Mouse (Mus musculus) lung, postnatal 36 days (tissue): ENCODE measurements at regions not wholly inside any gene's neighbourhood (a gene's known extent, or its start where the extent isn't known, plus 50 kb on each side); places are given as distances from the start of the nearest gene placed in this dataset.
A peak's percentile ranks its signal among the peaks of the same experiment; 100 is the strongest.

ENCODE experiments used
- DNase-seq: peaks from one replicate; pipeline ENCODE4 v3.0.0; 2022; ENCODE audit warnings: mixed read lengths

- DNase-seq, result peak; percentile 31
These were observed 395.5 kb downstream of the Wdr11 start for GRCm38 (mm10) chr7:129987119-129987665.

GRCm38 (mm10) chr7:129987713-129988112, 396.1 kb downstream of the Wdr11 start:
- DNase-seq, result peak; percentile 33

- no peak for DNase-seq
These were observed 402.0 kb downstream of the Wdr11 start for GRCm38 (mm10) chr7:129993446-129994223.

GRCm38 (mm10) chr7:129995529-129995928, 403.9 kb downstream of the Wdr11 start:
- DNase-seq, result no peak

- DNase-seq, result no peak
These were observed 409.4 kb downstream of the Wdr11 start for GRCm38 (mm10) chr7:130001064-130001463.

- peak; percentile 81 for DNase-seq
These were observed 410.3 kb downstream of the Wdr11 start for GRCm38 (mm10) chr7:130002002-130002401.

GRCm38 (mm10) chr7:130005406-130005805, 413.7 kb downstream of the Wdr11 start:
- DNase-seq, result no peak

- DNase-seq, result no peak
These were observed 416.4 kb downstream of the Wdr11 start for GRCm38 (mm10) chr7:130007993-130008583.

- no peak for DNase-seq
These were observed 417.1 kb downstream of the Wdr11 start for GRCm38 (mm10) chr7:130008591-130009418.

GRCm38 (mm10) chr7:130012067-130012466, 420.4 kb downstream of the Wdr11 start:
- no peak for DNase-seq

GRCm38 (mm10) chr7:130013109-130013508, 421.4 kb downstream of the Wdr11 start:
- DNase-seq, result no peak

- DNase-seq, result no peak
These were observed 422.9 kb downstream of the Wdr11 start for GRCm38 (mm10) chr7:130014609-130015008.

GRCm38 (mm10) chr7:130015375-130016014, 423.8 kb downstream of the Wdr11 start:
- no peak for DNase-seq

- peak; percentile 27 for DNase-seq
These were observed 424.6 kb downstream of the Wdr11 start for GRCm38 (mm10) chr7:130016015-130016874.

- no peak for DNase-seq
These were observed 427.2 kb downstream of the Wdr11 start for GRCm38 (mm10) chr7:130018891-130019290.

- DNase-seq, result peak; percentile 87
These were observed 437.3 kb downstream of the Wdr11 start for GRCm38 (mm10) chr7:130028945-130029344.

GRCm38 (mm10) chr7:130030711-130031110, 439.0 kb downstream of the Wdr11 start:
- DNase-seq, result no peak

GRCm38 (mm10) chr7:130036235-130036634, 444.6 kb downstream of the Wdr11 start:
- DNase-seq, result no peak

- DNase-seq, result peak; percentile 72
These were observed 445.3 kb downstream of the Wdr11 start for GRCm38 (mm10) chr7:130036845-130037572.

- peak; percentile 71 for DNase-seq
These were observed 445.9 kb downstream of the Wdr11 start for GRCm38 (mm10) chr7:130037573-130037925.

- no peak for DNase-seq
These were observed 448.9 kb downstream of the Wdr11 start for GRCm38 (mm10) chr7:130040596-130040995.
